Mouse (Mus musculus) forebrain, embryonic 11.5 days (tissue): ENCODE measurements around the gene Tnrc6a. TPM values are rescaled to one million over a fixed set of nuclear protein-coding genes. Genes with fewer than 3 reads are reported as not detected.

Source experiments
- ATAC-seq: fragments of 200-750 bp; cut with Nextera tagmentation; replicated peaks from 2 replicates; pipeline ENCODE4 v1.8.0; 2017; ENCODE audit warnings: moderate TSS enrichment; ENCODE audit not compliant: low FRiP score
- DNase-seq: peaks from one replicate; pipeline ENCODE4 v3.0.0-alpha.2; 2017; ENCODE audit warnings: low spot score
- H3K27ac ChIP-seq: fragments of 300-500 bp; sonication (generic); 2 replicates; pipeline ENCODE4 v1.5.1; 2014; ENCODE audit warnings: low read depth, low read length
- H3K27me3 ChIP-seq: fragments of 300-500 bp; sonication (generic); 2 replicates; pipeline ENCODE4 v1.6.1; 2014; ENCODE audit warnings: mild to moderate bottlenecking, low read length, mixed read lengths; ENCODE audit not compliant: control insufficient read depth, insufficient read depth
- H3K36me3 ChIP-seq: fragments of 300-500 bp; sonication (generic); 2 replicates; pipeline ENCODE4 v1.6.1; 2014; ENCODE audit warnings: mild to moderate bottlenecking, low read length, moderate library complexity, mixed read lengths; ENCODE audit not compliant: control insufficient read depth, insufficient read depth
- H3K4me1 ChIP-seq: fragments of 300-500 bp; sonication (generic); replicated peaks from 2 replicates; pipeline ENCODE4 v1.6.1; 2014; ENCODE audit warnings: low read length, mixed read lengths; ENCODE audit not compliant: control insufficient read depth, insufficient read depth
- H3K4me2 ChIP-seq: fragments of 300-500 bp; sonication (generic); 2 replicates; pipeline ENCODE4 v1.6.1; 2014; ENCODE audit warnings: low read depth, mild to moderate bottlenecking, low read length, moderate library complexity, mixed read lengths; ENCODE audit not compliant: severe bottlenecking
- H3K4me3 ChIP-seq: fragments of 300-500 bp; sonication (generic); 2 replicates; pipeline ENCODE4 v1.5.1; 2014; ENCODE audit warnings: low read depth, low read length
- H3K9ac ChIP-seq: fragments of 300-500 bp; sonication (generic); 2 replicates; pipeline ENCODE4 v1.6.1; 2014; ENCODE audit warnings: low read length
- H3K9me3 ChIP-seq: fragments of 300-500 bp; sonication (generic); 2 replicates; pipeline ENCODE4 v1.6.1; 2016; ENCODE audit warnings: low read length, mixed read lengths; ENCODE audit not compliant: control insufficient read depth
- WGBS: fragments of 180-500 bp; shearing (Covaris S2); extraction: QIAGEN DNeasy Blood & Tissue Kit; methylation state at CpG from one replicate; pipeline ENCODE4 v1.1.7; 2014; 5-methylcytosine and 5-hydroxymethylcytosine counted together
- polyA plus RNA-seq: library from polyadenylated mRNA; unstranded; fragments of >200 nt; fragmentation: Nextera tagmentation; extraction: Ambion mirVana; gene quantifications from 2 replicates; pipeline ENCODE4 v1.2.1, GENCODE M21; 2014

Tnrc6a gene
- polyA plus RNA-seq, 1 experiment from 2014 or later: 53.9 TPM

DNA sequence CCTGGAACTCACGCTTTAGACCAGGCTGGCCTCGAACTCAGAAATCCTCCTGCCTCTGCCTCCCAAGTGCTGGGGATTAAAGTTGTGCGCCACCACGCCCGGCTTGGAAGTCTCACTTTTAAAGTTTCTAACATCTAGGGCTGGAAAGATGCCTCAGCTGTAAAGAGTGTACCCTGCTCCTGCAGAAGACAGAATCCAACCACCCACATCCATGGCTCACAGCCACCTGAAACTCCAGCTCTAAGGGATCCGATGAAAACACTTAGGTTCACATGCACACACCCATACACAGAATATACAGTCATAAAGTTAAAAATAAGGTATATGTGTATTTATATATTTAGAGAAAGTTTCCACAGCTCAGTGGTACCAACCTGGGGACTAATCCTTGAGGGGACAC is 10.1 kb upstream of the Tnrc6a start:
- Histone ChIP-seq H3K4me1 (no peaks in the 10 kb centered on the region; the same call in 1 of the 2 replicates), H3K36me3 (no peaks in the 10 kb centered on the region), H3K4me2 (no peak overlapping the region), H3K9me3 (no peaks in the 10 kb centered on the region), H3K4me3 (no peak overlapping the region), H3K27me3 (no peaks in the 10 kb centered on the region), H3K9ac (no peak overlapping the region), H3K27ac (no peak overlapping the region)
- ATAC-seq (no peak), DNase-seq (no peak)
- WGBS: 94% methylated on average over 6 of the region's 6 CpGs

DNA sequence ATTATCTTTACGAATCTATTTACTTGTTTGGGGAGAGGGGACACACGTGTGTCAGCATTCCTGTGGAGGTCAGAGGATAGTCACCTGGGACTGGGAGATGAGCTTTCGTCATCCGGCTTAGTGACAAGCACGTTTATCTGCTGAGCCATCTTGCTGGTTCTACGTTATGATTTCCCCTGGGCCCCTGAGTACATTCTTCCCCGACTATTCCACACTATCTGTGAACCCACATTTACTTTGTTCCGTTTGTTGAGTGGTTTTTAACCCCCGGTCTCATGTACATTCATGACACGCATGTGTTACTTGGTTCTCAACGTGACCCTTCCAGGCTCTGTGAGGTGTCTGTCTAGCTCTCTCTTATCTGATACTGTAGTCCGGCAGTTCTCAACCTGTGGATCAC is 6.9 kb upstream of the Tnrc6a start:
- H3K4me3 ChIP-seq: no peak overlapping the region
- ATAC-seq (no peak), DNase-seq (no peak)
- H3K27me3 ChIP-seq: no peaks in the 10 kb centered on the region
- no peaks in the 10 kb centered on the region for H3K9me3 ChIP-seq
- no peaks in the 10 kb centered on the region for H3K4me1 ChIP-seq
- H3K9ac ChIP-seq: no peak overlapping the region
- H3K4me2 ChIP-seq: no peak overlapping the region
- no peak overlapping the region for H3K27ac ChIP-seq
- WGBS: 85% methylated on average over 12 of the region's 12 CpGs
- no peaks in the 10 kb centered on the region for H3K36me3 ChIP-seq

DNA sequence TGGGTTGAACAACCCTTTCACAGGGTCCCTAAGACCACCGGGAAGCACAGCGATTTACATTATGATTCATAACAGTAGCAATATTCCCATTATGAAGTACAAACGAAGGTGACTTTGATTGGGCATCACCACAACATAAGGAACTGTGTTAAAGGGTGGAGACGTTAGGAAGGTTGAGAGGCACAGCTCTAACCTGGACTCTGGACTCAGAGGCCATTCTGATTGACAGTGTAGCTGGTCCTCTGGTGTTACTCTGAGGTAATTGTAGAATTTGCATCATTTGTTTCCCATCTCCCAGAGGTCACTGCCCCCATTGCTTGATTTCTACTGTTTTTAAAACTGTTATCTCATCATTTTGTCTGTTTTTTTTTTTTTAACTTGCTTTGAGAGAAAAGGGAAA is 6.5 kb upstream of the Tnrc6a start:
- Histone ChIP-seq H3K27ac (no peak overlapping the region), H3K4me3 (no peak overlapping the region), H3K4me2 (no peak overlapping the region), H3K9me3 (no peaks in the 10 kb centered on the region), H3K27me3 (no peaks in the 10 kb centered on the region), H3K4me1 (no peaks in the 10 kb centered on the region), H3K36me3 (no peaks in the 10 kb centered on the region), H3K9ac (no peak overlapping the region)
- 83% methylated on average over 4 of the region's 4 CpGs for WGBS
- ATAC-seq: no peak
- DNase-seq: no peak

DNA sequence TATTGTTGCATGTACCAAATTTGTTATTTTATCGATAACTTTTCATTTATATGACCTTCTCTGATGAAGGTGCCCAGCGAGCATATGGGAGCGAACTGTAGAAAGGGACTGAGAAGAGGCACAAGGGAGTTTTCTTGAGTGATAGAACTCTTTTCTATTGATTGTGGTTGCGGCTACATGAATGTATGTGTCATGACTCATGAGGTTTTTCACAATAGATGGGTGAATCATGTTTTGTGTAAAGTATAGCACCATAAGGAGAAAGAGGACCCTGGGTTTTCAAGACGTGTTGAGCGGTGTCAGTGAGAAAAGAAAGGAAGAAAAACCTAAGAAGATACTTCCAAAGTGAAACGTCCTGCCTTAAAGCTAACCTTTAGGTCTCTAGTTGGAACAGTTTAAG is 3.2 kb upstream of the Tnrc6a start:
- DNase-seq: no peak
- no peak for ATAC-seq
- Histone ChIP-seq H3K4me1 (no peaks in the 10 kb centered on the region; the same call in 1 of the 2 replicates), H3K4me3 (no peak overlapping the region), H3K27ac (no peak overlapping the region), H3K36me3 (no peaks in the 10 kb centered on the region), H3K9ac (no peak overlapping the region), H3K4me2 (no peak overlapping the region), H3K9me3 (no peaks in the 10 kb centered on the region), H3K27me3 (no peaks in the 10 kb centered on the region)
- 90% methylated on average over 7 of the region's 7 CpGs for whole genome bisulfite sequencing

DNA sequence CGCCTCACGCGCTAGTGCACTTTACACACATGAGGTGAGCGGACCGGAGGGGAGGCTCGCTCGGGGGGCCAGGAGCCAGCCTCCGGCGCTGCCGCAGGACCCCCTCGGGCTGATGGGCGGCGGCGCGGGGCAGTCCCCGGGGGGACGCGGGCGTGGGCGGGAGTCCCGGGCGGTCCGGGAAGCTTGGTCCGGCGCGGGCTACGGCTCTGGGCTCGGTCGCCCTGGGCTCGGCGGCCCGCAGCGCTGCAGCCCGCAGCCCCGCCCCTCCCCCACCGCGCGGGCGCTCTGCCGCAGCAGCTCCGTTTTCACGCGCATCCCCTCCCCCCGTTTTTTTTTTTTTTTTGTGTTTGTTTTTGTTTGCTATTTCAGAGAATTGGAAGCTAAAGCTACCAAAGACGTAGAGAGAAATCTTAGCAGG is 623 bp downstream of the Tnrc6a start:
- Histone ChIP-seq H3K36me3 (no peaks in the 10 kb centered on the region; the same call in 1 of the 2 replicates), H3K27me3 (no peaks in the 10 kb centered on the region), H3K4me3 (peak overlapping the region; percentile 99), H3K4me1 (no peaks in the 10 kb centered on the region; the same call in 1 of the 2 replicates), H3K9ac (peak overlapping the region; percentile 98), H3K4me2 (peak overlapping the region; percentile 59), H3K9me3 (no peaks in the 10 kb centered on the region), H3K27ac (peak overlapping the region; percentile 92)
- ATAC-seq (peak; percentile 81), DNase-seq (no peak)
- WGBS: 1% methylated on average over 13 of the region's 45 CpGs

DNA sequence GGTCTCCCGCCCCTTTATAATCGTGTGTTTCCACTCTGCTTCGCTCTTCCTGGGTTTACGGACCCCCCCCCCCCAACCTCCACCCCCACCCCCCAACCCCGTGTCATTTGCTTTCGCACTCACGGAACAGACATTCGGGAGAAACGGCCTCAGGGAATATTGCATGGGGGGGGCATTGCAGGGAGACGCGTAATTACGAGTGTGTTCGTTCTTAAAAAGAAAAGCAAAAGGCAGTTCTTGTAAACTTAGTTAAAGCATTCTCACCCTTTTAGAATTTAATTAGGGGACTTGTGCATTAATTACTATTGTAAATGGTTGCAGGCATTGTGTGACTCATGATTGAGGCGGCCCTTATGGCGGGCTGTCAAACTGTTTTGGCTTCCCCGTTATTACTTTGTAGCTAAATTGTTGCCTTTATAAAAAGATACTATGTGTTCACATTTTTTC is 1.1 kb downstream of the Tnrc6a start:
- peak overlapping the region; percentile 92; the same call in 1 of the 2 replicates for H3K27ac ChIP-seq
- no peaks in the 10 kb centered on the region for H3K9me3 ChIP-seq
- H3K9ac ChIP-seq: peak overlapping the region; percentile 98
- H3K4me1 ChIP-seq: no peaks in the 10 kb centered on the region; the same call in 1 of the 2 replicates
- peak overlapping the region; percentile 99 for H3K4me3 ChIP-seq
- peak overlapping the region; percentile 59 for H3K4me2 ChIP-seq
- H3K36me3 ChIP-seq: no peaks in the 10 kb centered on the region; the same call in 1 of the 2 replicates
- 1% methylated on average over 16 of the region's 16 CpGs for WGBS
- ATAC-seq: peak; percentile 53
- DNase-seq: peak; percentile 69
- no peaks in the 10 kb centered on the region for H3K27me3 ChIP-seq

DNA sequence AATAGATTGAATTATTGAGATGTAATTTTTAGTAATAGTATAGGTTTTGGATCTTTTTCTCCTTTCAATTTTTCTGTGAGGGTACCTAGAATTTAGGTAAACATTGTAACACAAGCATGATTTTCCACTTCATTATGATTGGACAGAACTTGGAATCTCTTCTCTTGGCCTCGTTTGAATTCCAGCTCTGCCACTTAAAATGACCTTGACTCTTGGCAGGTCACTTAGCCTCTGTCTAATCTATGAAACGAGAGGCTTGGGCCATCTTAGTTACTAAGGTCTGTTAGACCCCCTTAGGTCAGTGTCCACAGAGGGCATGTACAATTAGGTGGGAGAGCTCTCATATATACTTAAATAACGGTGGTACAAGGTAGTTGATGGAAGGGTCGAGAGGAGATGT is 2.4 kb downstream of the Tnrc6a start:
- H3K9me3 ChIP-seq: no peaks in the 10 kb centered on the region
- no peak overlapping the region for H3K4me3 ChIP-seq
- H3K36me3 ChIP-seq: no peaks in the 10 kb centered on the region; the same call in 1 of the 2 replicates
- WGBS: 70% methylated on average over 4 of the region's 4 CpGs
- no peaks in the 10 kb centered on the region; the same call in 1 of the 2 replicates for H3K4me1 ChIP-seq
- H3K9ac ChIP-seq: no peak overlapping the region
- no peak overlapping the region for H3K27ac ChIP-seq
- H3K4me2 ChIP-seq: no peak overlapping the region
- no peak for ATAC-seq
- H3K27me3 ChIP-seq: no peaks in the 10 kb centered on the region
- no peak for DNase-seq

DNA sequence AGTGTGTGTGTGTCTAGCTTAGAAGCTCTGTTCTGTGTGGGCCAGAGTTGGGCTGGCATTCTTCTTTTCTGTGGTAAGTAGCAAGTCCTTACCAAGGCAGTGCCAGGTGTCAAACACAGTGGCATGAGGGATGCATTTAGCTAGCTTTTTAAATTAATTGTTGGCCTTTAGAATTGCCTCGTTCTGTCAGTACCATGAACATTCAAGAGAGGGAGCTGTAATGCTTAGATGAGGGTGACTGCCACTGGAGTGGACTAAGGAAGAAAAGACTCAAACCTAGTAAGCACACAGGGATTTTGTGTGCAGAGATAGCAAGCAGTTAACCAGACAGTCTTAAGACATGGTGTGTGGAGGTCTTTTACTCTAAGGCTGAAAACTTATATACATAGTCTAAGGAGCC is 3.6 kb downstream of the Tnrc6a start:
- Histone ChIP-seq H3K27ac (no peak overlapping the region), H3K4me3 (no peak overlapping the region), H3K9ac (no peak overlapping the region), H3K27me3 (no peaks in the 10 kb centered on the region), H3K4me1 (peaks cover 1% of the 10 kb centered on the region; the same call in 1 of the 2 replicates), H3K4me2 (no peak overlapping the region), H3K9me3 (no peaks in the 10 kb centered on the region), H3K36me3 (no peaks in the 10 kb centered on the region; the same call in 1 of the 2 replicates)
- ATAC-seq: no peak
- DNase-seq: no peak
- 63% methylated on average over 1 of the region's 1 CpGs for WGBS

DNA sequence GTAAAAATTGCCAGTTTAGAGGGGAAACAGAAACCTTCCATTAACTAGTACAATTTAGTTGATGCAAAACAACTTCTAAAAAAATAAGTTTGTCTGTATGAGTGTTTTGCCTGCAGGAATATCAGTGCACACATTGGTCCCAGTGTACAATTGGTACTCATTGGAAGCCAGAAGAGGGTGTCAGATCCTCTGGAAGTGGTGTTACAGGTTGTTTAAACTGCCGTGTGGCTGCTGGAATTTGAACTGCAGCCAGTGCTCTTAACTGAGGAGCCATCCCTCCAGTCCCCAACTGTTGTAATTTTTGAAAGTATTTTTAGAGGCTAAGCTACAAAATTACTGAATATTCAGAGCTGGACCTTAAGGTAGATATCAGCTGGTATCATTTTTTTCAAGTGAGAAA is 4.3 kb downstream of the Tnrc6a start:
- no peak overlapping the region for H3K9ac ChIP-seq
- DNase-seq (no peak), ATAC-seq (no peak)
- WGBS: 66% methylated on average over 1 of the region's 1 CpGs
- H3K4me2 ChIP-seq: no peak overlapping the region
- peaks cover 1% of the 10 kb centered on the region; the same call in 1 of the 2 replicates for H3K4me1 ChIP-seq
- no peak overlapping the region for H3K27ac ChIP-seq
- H3K36me3 ChIP-seq: no peaks in the 10 kb centered on the region; the same call in 1 of the 2 replicates
- H3K9me3 ChIP-seq: no peaks in the 10 kb centered on the region
- H3K4me3 ChIP-seq: no peak overlapping the region
- no peaks in the 10 kb centered on the region for H3K27me3 ChIP-seq
